Mouse (Mus musculus): ENCODE results near the gene Rassf3.

- TF ChIP-seq CTCF (IDR thresholded peaks at IDR 0.05; ENCODE audit: control insufficient read depth, insufficient read depth, low read length) (no peak), POLR2A (IDR thresholded peaks at IDR 0.05; ENCODE audit: borderline replicate concordance, control insufficient read depth, low read depth, low read length) (no peak)
These were observed 111.8 kb downstream of the Rassf3 start for GRCm38 (mm10) chr10:121364306-121364705.
